Mouse (Mus musculus) MN1 (cell line): ENCODE results near the gene Nol9.

Source experiments
- DNase-seq: peaks from one replicate; pipeline ENCODE4 v3.0.0-alpha.2; 2016; ENCODE audit warnings: low spot score

The Nol9 gene

GRCm38 (mm10) chr4:152062390-152063110 lies 23.4 kb downstream of the Nol9 start:
- peak; percentile 20 for DNase-seq

DNA sequence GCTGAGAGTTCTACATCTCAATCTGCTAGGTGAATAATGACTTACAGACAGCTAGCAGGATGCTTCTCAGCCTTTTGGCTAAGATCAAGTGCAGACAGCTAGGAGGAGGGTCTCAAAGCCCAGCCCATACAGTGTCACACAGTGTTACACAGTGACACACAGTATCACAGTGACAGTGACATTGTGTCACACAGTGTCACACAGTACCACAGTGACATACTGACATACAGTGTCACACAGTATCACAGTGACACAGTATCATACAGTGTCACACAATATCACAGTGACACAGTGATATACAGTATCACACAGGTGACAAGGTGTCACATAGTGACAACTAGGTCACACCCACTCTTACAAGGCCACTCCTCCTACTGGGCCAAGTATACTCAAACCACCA lies 28.2 kb downstream of the Nol9 start:
- DNase-seq: no peak

DNA sequence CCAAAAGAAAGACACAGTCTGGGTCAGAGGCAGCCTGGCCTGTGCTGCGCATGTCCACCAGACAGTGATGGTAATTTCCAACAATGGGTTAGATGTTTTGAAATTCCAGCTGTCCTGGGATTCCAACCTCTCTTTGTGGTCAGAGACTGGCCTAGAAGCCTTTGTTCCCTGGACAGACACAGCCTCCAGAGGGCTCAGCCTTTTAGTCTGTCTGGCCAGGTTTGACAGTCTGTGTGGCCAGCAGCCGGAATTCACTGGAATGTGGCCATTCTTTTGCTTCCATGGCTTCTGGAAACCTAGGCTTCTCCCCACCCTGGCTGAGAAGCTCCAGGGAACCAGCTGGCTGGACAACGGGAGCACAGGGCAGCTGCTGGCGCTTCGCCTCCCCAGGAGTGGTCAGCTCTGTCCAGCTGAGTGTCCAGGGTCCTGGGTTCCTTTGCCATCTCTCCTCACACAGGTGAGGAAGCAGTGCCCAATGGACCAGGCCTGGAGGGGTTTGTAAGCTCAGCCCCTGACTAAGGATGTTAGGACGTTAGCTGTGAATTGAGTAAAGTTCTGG lies 29.1 kb downstream of the Nol9 start:
- DNase-seq: no peak

DNA sequence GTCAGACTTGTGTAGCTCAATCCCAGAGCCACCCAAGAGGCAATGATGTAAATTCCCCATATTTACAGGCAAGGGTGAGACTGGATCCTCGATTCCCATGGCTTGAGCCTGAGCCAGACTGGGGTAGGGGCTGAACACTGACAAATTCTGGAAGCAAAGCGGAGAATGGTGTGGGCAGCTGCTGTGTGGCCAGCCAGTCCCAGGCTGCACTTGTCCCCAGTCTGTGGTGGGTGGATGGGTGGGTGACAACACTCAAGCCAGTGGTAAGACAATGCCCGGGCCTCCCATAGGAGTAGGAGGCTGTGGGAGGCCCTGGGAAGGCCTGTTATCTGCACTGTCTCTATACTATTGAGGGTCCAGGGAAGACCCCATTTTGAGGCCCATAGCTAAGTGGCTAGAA lies 30.1 kb downstream of the Nol9 start:
- no peak for DNase-seq

DNA sequence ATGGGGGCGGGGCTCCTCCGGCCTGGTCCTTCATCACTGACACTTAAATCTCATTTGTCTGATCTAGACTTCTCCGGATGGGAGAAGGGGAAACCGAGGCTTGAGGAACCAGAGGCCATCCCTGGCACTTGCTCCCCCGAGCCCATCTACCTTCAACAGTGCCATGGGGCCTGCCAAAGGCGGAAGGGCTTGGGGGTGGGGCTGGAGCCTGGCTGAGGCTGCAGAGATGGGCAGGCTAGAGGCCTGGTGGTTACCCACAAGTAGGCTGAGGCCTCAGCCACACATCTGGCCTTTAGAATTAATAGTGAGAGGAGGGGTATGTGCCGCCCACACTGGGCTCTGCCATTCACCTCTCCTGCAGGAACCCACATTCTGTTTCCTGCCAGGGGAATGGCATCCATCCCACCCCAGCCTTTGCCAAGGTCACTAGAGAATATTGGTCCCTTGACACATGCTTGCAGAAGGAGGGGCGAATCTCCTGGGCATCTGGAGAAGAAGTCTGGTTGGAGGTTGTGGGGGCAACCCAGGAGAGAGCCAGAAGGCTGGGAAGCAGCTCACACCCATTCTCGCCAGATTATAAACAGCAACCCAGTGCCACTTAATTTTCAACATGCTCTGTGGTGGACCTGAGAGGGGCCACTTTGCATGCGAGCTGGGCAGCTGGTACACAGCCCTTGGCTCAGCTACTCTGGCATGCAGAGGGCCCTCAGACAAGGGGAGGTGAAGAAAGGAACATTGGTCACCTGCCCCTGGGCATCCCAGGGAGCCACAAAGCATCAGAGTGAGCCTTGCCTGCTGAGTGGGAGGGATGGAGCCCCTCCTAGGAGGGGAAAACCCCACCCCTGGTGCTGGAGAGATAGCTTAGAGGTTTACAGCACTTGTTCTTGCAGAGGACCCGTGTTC lies 31.6 kb downstream of the Nol9 start:
- DNase-seq: peak; percentile 84

- peak; percentile 43 for DNase-seq
Observed at GRCm38 (mm10) chr4:152072121-152072601, 33.0 kb downstream of the Nol9 start, which contains the start of gene Plekhg5. Gene Plekhg5, plus strand, starts transcription at chr4:152072498.

DNA sequence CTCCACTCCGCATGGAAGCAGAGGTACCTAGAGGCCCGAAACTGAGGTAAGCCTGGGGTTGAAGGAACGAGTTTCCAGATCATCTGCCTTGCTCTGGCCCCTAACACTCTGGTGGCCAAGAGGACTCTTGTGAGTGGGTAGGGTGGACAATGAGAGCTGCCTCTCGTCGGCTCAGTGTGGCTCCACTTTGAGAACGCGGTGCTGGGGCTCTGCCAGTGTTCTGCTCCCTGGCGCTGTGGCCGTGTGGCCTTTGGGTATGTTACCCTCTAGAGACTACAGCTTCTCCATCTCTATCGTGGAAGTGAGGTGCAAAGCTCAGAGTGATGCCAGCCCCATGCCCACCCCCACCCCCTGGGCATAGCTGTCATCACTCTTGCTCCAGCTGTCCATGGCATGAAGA lies 33.5 kb downstream of the Nol9 start:
- peak; percentile 42 for DNase-seq

GRCm38 (mm10) chr4:152073715-152074114 lies 34.6 kb downstream of the Nol9 start:
- DNase-seq: peak; percentile 27

DNA sequence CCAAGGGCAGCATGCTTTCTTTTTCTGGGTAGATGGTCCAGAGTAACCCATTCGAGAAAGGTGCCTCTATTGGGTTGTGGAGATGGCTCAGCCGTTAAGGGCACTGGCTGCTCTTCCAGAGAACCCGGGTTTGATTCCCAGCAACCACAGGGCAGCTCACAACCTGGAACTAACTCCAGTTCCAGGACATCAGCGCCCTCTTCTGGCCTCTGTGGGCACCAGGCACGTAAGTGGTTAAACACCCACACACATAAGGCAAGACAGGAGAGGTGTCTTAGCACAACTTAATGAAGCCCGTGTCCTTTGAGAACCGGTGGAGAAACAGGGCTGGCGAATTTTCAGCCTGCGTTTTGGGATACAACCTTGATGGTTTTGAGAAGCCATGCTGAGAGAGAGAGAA lies 35.4 kb downstream of the Nol9 start:
- no peak for DNase-seq

- no peak for DNase-seq
Observed at GRCm38 (mm10) chr4:152077191-152077590, 38.1 kb downstream of the Nol9 start.

GRCm38 (mm10) chr4:152078105-152078530 lies 39.0 kb downstream of the Nol9 start:
- DNase-seq: peak; percentile 35

DNA sequence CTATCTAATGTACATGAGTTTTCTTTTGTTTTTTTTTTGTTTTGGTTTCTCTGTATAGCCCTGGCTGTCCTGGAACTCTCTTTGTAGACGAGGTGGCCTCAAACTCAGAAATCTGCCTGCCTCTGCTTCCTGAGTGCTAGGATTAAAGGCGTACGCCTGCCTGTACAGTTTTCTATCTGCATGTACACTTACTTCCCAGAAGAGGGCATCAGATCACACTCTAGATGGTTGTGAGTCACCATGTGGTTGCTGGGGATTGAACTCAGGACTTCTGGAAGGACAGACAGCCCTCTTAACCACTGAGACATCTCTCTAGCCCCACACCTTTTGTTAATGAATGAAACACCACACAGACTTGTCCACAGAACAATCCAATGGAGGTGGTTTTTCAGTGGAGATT lies 40.1 kb downstream of the Nol9 start:
- no peak for DNase-seq

DNA sequence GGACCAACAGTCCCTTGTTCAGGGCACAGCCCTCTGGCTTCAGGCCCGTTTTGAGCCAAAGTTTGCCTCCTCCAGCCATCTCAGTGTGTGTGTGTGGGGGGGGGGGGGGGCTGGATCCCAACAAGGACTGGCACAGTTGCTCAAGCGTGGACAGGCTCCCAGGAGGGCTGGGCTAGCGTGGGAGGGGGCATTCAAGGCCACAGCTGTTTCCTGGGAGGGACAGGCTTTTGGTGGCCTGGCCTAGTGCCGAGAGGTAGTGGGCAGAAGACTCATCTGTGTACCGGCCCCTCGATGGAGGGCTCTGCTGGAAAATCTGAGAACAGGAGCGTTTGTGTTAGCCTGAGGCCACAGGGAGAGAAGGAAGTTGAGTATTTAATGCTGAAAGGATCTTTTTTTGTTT lies 40.8 kb downstream of the Nol9 start:
- no peak for DNase-seq

GRCm38 (mm10) chr4:152083611-152084220 lies 44.6 kb downstream of the Nol9 start:
- DNase-seq: no peak

DNA sequence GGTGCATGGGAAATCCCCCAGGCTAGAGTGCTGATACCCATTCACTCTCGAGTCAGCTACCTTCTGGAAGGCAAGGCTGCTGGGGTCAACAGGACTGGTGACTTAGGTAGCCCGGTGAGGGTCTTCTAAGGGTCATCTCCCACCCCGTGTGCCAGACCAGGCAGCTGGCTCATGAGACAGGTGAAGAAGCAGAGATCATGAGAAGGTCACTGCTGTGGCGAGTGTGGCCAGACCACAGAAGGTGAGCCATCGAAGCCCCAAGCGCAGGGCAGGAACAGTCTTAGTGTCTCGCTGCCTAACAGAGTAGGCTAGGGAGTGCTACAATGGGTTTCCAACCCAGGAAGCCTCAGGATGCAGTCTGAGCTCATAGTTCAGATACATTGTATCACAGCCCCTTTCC lies 45.5 kb downstream of the Nol9 start:
- no peak for DNase-seq

DNA sequence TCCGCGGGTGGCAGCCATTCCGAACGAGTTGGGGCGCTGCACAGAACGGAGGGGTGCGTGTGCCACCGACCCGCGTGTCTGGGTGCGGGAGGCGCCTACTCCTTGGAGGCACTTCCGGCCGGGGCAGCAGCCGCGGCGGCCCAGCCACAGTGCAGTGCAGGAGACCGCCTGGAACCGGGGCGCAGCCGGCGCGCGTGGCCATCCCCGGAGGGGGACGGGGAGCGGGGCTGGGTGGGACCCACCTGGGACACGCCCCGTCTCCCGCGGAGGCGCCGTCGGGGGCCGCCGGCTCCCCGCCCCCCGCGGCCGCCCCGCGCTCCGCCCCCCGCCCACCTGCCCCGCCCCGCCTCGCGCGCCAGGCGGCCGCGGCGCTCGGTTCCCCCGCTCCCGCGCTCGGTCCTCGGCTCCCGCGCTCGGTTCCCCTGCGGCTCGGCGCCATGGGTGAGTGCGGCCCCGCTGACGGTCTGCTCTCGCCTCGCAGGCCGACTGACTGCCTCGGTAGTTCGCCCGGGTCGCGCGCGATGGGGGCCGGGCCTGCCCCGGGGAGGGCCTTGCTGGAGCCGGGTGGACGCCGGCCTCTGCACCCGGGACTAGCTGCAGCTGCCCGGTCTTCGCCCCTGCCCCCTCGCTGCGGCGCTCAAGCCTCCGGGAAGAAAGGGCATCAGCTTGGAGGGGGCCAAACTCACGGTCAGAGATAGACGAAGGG lies 47.5 kb downstream of the Nol9 start:
- peak; percentile 62 for DNase-seq

DNA sequence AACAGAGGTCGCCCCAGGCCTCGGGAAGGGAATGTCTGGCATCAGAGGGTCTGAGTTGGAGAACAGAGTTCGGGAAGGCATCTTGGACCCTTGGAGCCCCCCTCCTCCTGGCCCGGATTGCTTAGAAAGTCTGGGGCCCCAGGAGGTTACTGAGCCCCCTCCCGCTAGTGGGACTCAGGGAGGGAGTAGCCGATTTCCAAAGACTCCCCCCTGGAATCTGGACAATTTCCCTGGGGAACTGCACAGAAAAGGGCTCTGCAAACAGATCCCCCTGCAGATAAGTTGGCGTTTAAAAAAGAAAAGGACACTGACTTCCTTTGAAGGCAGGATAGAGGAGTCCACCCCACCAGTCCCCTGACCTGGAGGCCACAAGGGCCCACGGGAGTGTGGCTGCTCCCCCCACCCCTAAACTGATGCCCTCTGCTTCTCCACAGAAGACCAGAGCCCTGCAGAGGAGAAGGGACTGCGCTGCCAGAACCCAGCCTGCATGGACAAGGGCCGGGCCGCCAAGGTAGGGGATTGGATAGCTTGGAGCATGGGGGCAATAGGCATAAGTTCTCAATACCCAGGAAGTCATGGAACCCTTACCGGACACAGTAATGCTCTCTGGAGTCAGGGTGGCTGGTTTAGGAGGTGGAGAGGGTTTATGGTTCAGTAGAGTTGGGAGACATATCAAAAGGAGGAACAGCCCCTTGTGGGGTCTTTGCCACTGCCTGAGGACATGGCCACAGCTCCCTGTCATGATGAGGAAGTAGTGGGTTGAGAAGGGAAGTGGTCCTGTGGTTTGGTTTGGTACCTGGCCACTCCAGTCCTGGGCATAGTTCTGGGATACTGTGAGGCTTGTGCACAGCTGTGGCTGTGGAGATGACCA lies 48.3 kb downstream of the Nol9 start:
- DNase-seq: no peak

DNA sequence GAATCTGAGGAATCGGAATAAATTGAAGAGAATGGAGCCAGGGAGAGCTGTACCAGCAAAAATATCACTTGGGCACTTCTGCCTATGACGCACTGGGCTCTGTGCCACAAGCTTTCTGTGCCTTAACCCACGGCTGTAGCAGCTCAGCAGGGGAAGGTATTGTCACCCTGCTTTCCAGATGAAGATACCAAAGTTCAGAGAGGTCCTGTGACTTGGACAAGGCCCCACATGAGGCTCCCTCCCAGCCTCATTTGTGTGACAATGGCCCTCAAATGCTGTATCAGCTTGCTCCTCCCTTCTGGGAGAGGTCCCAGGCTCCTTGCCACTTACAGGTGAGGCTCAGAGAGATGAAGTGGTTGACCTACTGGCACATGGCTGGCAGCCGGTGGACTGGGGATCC lies 49.0 kb downstream of the Nol9 start:
- peak; percentile 61 for DNase-seq

GRCm38 (mm10) chr4:152088556-152089120 lies 49.5 kb downstream of the Nol9 start:
- peak; percentile 65 for DNase-seq

GRCm38 (mm10) chr4:152090191-152090590 lies 51.1 kb downstream of the Nol9 start:
- no peak for DNase-seq
